Mouse (Mus musculus) ovary, adult 18-20 months (tissue): Measurements from ENCODE around the gene Cdhr5.

Source experiments
- DNase-seq: peaks from one replicate; pipeline ENCODE4 v3.0.0; 2022; ENCODE audit warnings: low spot score, mixed read lengths

Gene Cdhr5

DNA sequence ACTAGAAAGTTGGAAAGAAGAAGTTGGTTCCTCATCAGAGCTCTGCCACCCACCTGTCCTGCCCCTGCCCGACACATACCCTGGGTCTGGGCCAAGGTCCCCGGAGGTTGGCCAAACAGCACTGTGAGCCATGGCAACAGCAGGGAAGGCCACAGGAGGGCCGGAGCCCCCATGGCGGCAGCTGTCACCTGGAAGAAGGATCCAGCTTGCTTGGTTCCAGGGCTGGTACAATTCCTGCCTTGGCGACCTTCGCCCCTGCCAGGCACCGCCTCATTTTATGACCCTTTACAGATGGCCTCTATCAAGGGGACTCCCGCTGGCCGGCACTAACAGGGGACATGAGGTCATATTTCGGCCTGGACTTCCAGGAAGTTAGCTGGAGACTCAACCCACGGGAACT lies at the start of gene Cdhr5:
TSS of gene Cdhr5 (minus strand) at position 241 of the 400 bp plus-strand sequence.
- DNase-seq, result no peak

DNA sequence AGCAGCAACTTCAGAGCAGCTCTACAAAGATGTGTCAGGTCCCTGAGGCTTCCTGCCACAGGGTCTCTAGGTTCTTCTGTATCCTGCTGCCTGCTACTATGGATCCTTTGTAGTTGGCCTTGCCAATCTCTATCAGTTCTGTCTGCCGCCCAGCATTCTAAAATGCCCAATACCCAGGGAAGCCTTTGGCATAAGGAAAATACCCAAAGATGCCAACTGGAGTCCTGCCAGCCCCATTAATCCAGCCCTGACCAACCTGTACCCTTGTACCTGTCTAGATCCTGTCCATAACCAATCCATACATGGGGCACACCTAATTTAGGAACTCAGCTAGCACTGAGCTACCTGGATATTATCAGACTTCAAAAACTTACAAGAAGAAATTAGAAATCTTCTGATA lies 48.1 kb upstream of the Cdhr5 start:
- DNase-seq, result no peak

DNA sequence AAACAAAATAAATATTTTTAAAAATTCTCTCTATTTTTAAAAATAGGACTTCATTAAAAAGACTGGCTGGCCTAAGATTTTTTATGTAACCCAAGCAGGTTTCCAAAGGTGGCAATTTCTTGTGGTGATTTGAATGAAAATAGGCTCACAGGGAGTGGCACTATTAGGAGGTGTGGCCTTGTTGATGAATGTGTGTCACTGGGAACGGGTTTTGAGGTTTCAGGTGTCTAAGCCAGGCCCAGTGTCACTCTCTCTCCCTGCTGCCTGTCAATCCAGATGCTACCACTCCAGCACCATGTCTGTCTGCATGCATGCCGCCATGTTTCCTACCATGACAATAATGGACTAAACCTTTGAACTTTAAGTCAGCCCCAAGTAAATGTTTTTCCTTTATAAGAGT lies 42.9 kb upstream of the Cdhr5 start:
- DNase-seq, result no peak

DNA sequence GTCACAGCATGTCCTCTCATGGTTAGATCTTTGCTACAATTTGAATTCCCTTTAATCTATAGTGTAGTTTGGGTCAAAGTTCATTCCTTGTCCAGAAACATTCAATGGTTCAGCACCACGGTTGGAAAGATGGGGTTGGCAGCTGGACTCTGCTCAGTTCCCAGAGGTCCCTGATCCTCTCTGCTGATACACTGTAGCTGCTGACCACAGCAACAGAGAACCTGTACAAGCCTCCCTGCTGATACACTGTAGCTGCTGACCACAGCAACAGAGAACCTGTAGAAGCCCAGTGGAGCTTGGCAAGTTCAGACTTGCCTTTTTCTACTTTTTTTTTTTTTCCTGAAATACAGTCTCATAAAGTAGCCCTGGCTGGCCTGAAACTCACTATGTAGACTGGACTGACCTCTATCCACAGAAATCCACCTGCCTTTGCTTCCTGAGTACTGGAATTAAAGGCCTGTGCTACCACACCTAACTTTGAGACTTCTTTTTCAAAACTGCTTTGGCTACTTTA lies 41.1 kb upstream of the Cdhr5 start:
- DNase-seq, result no peak

DNA sequence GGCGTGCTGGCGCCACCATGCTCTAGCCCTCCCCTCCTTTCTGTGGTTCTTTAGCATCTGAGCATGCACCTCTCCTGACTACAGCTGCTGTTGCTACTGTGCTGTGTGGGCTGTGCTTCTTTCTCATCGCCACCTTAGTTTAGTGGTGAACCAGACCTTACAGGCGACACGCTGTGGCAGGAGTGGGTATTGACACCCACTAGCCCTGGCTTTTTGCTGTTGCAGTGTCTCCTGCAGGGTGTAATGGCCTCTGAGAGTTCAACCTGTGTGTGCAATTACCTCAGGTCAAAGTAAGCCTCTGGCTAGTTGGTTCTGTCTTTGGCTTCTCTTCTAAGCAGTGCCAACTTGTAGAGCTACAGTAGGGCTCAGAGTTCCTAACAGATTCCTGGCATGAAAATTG lies 39.4 kb upstream of the Cdhr5 start:
- DNase-seq, result no peak

DNA sequence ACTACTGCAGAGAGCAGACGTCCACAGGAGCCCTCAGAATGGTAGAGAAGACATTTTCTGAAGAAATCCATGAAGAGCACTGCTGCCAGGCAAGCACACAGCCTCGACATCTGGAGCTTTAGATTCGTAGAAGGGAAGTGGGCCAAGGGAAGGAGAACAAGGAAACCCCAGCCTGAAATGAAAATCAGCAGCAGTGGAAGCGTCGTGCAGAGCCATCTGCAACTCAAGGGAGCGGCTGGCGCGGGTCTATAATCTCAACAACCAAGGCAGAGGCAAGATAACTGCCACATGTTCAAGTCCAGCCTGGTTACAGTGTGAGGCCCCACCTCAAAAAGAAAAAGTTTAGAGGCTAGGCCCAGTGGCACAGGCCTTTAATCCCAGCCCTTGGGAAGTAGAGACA lies 38.5 kb upstream of the Cdhr5 start:
- no peak for DNase-seq

DNA sequence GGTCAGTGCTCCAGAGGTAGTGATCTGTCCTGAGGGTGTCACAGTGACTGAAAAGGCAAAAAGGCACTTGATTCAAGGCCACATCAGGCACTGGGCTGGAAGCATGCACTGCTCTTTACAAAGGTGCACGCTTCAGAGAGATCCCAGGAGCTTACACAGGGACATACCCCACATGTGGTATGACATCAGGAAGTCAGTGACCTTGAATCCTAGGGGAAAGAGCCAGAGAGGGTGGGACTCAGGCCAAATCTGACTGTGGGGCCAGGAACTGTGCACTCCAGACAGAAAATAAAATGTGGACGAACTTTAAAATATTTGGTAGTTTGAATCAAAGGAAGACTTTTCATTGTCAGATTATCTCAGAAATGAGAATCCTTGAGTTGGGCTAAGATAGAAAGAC lies 37.8 kb upstream of the Cdhr5 start:
- no peak for DNase-seq

DNA sequence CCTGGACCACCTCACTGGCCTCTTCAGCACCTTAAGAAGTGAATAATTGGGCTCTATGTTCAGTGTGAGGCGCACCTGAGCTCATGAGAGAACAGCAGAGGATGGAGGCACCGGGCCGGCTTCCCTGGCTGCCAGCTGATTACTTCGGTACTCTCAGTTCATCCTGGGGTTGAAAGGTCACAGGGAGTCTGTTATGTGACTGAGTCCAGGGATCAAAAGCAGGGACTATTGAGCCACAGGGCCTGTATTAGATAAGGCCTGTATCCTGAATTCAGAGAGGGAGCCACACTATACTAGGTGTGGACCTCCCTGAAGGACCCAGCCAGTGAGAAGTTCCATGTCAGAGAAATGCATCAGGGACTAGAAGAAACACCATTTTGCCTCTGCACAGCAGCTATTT lies 28.0 kb upstream of the Cdhr5 start:
- DNase-seq, result no peak

DNA sequence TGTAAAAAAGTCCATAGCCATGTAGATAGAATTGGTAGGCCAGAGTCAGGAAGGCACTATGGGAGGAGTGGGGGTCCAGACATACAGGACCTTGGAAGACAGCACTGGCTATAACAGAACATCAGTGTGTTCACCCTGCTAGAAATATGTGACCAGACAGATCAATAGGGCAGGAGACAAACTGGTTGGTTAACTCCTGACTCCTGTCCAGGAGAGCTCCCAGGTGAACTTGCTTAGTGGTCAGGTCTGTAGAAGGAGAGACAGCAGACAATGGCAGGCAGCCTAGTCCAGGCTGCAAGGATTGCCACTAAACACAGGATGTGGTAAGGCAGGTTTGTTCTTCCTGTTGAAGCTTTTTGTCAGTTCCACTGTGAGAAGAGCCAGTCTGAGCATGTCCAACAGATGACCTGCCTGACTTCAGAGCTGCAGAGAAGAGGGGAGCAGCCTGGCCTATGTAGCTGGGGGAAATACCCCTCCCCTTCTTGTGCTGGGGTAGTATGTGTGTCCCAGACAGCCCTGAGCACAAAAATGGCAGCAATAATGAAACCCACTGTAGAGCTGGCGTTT lies 26.2 kb upstream of the Cdhr5 start:
- DNase-seq, result no peak

DNA sequence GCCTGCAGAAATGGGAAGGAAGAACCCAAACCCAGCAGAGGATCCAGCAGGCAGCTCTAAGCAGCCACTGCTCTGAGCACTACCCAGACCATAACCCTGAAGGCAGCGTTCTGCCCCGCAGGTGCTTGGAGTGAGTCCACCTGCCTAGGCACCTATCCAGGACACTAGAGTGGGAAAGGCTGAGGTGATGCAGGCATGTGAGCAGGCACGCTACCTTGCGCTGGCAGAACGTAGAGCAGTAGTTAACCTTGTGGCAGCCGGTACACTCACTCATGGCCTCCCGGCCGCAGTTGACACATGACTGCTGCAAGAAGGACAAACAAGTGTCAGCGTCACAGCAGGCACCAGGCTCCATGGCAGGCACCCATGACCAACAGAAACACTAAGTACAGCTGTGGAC lies 24.8 kb upstream of the Cdhr5 start:
- DNase-seq, result no peak

DNA sequence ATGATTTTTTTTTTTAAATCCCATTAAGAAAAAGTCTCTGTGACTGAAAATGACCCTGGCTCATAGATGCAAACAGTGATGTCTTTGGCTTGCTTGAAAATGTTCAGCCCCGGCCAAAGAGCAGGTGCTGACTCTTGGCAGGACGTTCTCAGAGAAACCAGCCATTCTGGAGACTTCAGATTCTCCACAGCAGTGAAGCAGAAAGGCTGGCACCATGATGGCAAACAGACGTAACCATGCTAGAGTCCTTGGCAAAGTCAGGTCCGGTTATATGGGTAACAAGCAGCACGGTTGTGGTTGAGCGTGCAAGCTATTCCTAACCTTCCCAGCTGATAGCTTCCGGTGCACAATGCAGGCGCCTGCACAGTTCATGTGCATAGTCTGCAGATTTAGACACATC lies 22.6 kb upstream of the Cdhr5 start:
- no peak for DNase-seq

DNA sequence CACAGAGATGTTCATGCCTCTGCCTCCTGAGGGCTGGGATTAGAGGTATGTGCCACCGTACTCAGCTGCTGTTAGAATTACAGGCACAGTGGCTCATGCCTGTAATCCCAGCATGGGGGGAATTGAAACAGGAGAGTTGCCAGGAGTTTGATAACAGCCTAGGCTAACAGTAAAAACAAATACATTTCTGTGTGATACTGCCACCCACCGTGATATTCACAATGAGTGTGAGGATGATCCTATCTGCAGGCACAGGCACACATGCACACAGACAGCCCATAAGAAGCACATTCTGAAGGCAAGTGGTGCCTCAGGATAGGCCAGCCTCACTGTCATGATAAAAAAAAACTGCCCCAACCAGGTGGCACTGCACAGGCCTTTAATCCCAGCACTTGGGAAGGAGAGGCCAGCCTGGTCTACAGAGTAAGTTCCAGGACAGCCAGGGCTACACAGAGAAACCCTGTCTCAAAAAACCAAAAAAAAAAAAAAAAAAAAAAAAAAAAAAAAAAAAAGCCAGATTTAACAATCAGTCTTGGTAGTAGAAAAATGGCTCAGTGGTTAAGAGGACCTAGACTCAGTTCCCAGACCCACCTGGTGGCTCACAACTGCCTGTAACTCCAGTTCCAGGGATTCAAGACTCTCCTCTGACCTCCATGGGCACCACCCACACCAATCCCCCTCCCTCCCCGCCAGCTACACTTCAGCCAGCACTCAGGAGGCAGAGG lies 21.5 kb upstream of the Cdhr5 start:
- DNase-seq, result no peak

DNA sequence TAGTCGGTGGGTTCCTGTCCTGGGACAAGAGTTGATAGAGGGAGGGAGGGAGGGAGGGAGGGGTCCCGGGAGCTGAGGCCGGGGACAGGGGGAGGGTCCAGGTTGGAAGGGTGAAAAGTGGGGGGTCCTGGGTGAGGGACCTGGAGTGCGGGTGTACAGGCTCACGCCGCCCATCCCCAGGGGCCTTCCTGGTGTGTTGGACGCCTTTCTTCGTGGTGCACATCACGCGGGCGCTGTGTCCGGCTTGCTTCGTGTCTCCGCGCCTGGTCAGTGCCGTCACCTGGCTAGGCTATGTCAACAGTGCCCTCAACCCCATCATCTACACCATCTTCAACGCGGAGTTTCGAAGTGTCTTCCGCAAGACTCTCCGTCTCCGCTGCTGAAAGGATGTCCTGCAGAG lies 17.9 kb upstream of the Cdhr5 start:
- DNase-seq, result no peak

DNA sequence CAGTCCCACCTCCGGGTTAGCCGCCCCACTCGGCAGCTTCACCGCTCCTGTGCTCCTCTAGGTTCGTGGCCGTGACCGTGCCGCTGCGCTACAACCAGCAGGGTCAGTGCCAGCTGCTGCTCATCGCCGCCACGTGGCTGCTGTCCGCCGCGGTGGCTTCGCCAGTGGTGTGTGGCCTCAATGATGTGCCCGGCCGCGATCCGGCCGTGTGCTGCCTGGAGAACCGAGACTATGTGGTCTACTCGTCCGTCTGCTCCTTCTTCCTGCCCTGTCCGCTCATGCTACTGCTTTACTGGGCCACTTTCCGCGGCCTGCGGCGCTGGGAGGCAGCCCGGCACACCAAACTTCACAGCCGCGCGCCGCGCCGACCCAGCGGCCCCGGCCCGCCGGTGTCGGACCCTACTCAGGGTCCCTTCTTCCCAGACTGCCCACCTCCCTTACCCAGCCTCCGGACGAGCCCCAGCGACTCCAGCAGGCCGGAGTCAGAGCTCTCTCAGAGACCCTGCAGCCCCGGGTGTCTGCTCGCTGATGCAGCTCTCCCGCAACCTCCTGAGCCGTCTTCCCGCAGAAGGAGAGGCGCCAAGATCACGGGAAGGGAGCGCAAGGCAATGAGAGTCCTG lies 17.4 kb upstream of the Cdhr5 start:
- DNase-seq, result no peak

DNA sequence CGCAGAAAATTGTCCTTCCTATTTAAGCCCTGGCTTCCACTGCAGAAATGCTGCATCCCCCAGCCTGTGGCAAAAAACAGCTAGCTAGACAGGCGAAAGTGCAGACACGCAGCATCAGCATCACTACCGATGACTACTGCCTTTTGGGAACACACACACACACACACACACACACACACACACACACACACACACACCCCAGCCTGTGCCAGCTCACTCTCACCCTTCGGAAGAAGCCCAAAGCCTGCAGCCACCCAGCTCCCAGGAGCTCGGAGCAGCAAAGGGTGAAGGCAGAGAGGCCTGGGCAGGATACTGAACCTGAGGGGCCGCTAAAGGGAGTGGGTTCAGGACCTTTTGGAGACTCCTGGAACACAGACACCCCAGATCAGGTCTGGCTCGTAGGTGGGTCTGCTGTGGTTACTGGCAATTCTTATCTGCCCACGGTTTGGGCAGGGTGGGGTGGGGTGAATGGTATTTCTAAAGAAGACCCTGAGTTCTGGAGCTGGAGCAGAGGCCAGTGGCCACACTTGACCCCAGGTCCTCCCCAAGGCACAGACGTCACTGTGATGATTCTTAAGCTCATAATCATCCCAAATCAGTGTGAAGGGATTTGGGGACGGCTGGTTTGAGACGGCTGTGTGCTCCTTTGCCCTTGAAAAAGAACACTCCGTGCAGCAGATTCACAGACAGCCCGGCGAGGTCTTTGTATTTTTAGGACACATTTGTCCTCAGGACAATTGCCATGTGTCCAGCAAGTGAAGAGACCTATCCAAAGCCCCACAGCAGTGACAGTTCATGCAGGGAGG lies 16.2 kb upstream of the Cdhr5 start:
- no peak for DNase-seq

DNA sequence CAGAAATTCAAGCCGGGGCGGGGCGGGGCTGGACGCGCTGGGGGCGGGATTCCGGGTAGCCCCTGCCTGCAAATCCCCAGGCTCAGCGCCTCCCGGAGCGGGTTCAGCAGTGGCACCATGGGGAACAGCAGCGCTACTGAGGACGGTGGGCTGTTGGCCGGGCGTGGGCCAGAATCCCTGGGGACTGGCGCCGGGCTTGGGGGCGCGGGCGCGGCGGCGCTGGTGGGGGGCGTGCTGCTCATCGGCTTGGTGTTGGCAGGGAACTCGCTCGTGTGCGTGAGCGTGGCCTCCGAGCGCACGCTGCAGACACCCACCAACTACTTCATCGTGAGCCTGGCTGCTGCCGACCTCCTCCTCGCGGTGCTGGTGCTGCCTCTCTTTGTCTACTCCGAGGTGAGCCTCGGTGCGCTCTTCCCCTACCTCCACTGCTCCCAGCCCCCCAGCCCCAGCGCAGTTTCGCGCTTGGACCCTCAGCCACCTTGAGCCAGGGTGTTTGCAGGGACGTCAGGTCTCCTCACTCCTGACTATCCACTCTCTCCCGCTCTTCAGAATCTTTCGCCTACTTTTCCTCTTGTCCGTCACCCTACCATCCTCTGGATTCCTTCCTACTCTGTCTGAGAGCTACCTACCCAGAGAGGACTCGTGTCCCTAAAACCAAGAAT lies 15.5 kb upstream of the Cdhr5 start, which contains the start of gene Drd4:
TSS of gene Drd4 (plus strand) at position 86 of the 662 bp plus-strand sequence.
- no peak for DNase-seq

DNA sequence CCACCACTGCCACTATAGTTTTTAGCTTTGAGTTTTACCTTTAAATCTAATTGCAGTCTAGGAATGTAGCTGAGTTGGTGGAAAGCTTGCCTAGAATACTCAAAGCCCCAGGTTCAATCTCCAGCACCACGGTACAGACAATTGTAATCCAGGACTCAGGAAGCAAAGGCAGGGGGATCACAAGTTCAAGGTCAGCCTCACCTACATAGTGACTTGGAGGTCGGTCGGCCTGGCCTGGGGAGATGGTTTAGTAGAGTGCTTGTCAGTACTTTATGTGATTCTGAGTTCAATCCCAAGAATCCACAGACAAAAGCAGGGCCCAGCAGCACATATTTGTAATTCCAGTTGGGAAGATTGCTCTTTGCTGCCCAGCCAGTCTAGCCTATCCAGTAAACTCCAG lies 11.5 kb upstream of the Cdhr5 start:
- DNase-seq, result no peak

DNA sequence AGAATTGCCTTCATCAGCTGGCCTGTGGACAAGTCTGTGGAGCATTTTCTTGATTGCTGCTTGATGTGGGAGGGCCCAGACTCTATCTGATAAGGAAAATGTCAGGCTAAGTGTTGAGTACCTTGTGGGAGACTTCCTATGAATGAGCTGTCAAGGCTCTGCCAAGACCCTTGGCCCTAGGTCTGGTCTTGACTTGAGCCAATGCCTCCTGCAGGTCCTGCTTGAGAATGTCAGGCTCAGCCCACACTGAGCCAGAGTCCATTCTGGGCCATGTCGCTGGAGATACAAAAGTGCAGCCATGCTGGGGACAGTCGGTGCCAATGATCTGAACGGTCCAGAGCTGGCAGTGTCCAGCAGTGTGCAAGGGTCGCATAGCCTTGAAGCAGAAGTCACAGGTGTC lies 6.2 kb upstream of the Cdhr5 start:
- no peak for DNase-seq

DNA sequence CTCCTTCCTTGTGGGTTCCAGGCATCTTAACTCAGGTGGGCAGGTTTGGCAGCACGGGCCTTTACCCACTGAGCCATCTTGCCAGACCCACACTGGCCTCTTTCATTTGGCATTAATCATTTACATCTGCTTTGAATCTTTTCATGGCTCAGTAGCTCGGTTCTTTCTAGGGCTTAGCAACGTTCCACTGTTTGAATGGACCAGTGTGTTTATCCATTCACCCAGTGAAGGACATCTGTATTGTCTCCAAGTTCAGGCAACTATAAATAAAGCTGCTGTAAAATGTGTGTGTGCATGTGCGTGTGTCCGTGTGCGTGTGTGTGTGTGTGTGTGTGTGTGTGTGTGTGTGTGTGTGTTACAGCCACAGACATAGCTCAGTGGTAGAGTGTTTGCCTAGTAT lies 4.9 kb upstream of the Cdhr5 start:
- DNase-seq, result no peak

DNA sequence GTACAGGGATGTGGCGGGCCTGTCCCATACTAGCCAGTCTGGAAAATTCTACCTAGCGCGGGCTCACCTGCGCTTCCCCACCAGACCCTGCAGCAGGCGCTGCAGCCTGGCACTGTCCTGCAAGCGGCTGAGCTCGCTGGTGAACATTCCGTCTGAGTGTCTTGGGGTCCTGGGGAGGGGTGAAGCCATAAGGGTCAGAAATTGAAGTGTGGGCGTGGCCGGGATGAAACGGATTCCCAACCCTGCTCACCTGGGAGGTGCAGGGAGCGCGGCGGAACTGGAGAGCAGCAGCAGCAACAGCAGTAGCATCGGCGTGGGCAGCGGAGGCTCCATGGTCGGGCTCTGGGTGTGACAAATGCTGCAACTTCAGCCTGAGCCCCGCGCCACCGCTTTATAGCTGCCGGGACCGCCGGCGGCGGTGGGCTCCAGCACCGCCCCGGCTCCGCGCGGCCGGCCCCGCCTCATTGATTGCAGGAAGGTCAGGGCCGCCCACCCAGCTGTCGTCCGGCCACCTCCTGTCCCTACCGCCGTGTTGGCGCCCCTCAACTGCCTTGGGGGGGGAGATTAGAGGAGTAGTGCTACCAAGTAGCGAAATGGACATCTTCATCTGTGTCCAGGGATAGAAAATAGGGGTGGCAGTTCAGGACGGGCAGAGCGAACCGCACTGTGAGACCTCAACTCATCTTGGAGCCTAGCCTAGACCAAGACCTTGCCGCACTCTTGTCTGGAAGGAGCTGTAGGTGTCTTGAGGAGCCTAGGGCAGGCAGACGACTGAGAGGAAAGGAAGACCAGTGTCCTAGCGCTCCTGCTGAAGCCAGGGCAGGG lies 2.4 kb upstream of the Cdhr5 start, which contains the start of gene Sct:
TSS of gene Sct (minus strand) at position 368 of the 825 bp plus-strand sequence.
- DNase-seq, result no peak
